Mouse (Mus musculus): Measurements from ENCODE around the gene Coro1a. TPM values are rescaled to one million over a fixed set of nuclear protein-coding genes. Genes with fewer than 3 reads are reported as not detected.

The Coro1a gene
- total RNA-seq, 1 experiment = 4.1 TPM

GRCm38 (mm10) chr7:126657522-126657921, 50.1 kb downstream of the Coro1a start:
- TF ChIP-seq HCFC1 (IDR thresholded peaks at IDR 0.05; ENCODE audit: borderline replicate concordance, insufficient read depth, low read length) (no peak), CHD2 (IDR thresholded peaks at IDR 0.05; ENCODE audit: low read depth, low read length) (no peak), ZC3H11A (IDR thresholded peaks at IDR 0.05; ENCODE audit: borderline replicate concordance, low read depth, low read length) (no peak), MAFK (IDR thresholded peaks at IDR 0.05; ENCODE audit: insufficient read depth, low read depth, low read length) (no peak), ZNF384 (IDR thresholded peaks at IDR 0.05; ENCODE audit: low read depth, low read length) (no peak)
- DNase-seq (ENCODE audit: low read depth, low spot score) = no peak
- no peaks in the 10 kb centered on the region for H3K36me3 ChIP-seq (ENCODE audit: control insufficient read depth, insufficient read depth, low read length, poor library complexity, severe bottlenecking)
- H3K9ac ChIP-seq (ENCODE audit: insufficient read depth, low read depth, low read length, poor library complexity, severe bottlenecking) = no peak overlapping the region
- no peaks in the 10 kb centered on the region for H3K9me3 ChIP-seq (ENCODE audit: control insufficient read depth, insufficient read depth, low read depth, low read length)
- H3K27ac ChIP-seq (ENCODE audit: insufficient read depth, low read depth, low read length, poor library complexity, severe bottlenecking) = no peak overlapping the region
- no peak overlapping the region for H3K4me3 ChIP-seq (ENCODE audit: insufficient read depth in 1 of 2, low read depth in 1 of 2, low read length in 2 of 2, poor library complexity in 1 of 2, severe bottlenecking in 1 of 2)
- in situ Hi-C loops (cut with MboI; ENCODE audit: low sequenced_read_pairs in 2 of 2, unreplicated experiment in 2 of 2) = no loop called here
- H3K4me1 ChIP-seq (ENCODE audit: control insufficient read depth in 2 of 2, insufficient read depth in 2 of 2, low read length in 2 of 2, poor library complexity in 1 of 2) = no peaks in the 10 kb centered on the region

GRCm38 (mm10) chr7:126655695-126656094, 51.9 kb downstream of the Coro1a start:
- Histone ChIP-seq H3K36me3 (ENCODE audit: control insufficient read depth, insufficient read depth, low read length, poor library complexity, severe bottlenecking) (no peaks in the 10 kb centered on the region), H3K27ac (ENCODE audit: insufficient read depth, low read depth, low read length, poor library complexity, severe bottlenecking) (no peak overlapping the region), H3K4me3 (ENCODE audit: insufficient read depth in 1 of 2, low read depth in 1 of 2, low read length in 2 of 2, poor library complexity in 1 of 2, severe bottlenecking in 1 of 2) (no peak overlapping the region), H3K4me1 (ENCODE audit: control insufficient read depth in 2 of 2, insufficient read depth in 2 of 2, low read length in 2 of 2, poor library complexity in 1 of 2) (no peaks in the 10 kb centered on the region), H3K9me3 (ENCODE audit: control insufficient read depth, insufficient read depth, low read depth, low read length) (no peaks in the 10 kb centered on the region), H3K9ac (ENCODE audit: insufficient read depth, low read depth, low read length, poor library complexity, severe bottlenecking) (no peak overlapping the region)
- in situ Hi-C loops (cut with MboI; ENCODE audit: low sequenced_read_pairs in 2 of 2, unreplicated experiment in 2 of 2) = no loop called here
- DNase-seq (ENCODE audit: low read depth, low spot score) = no peak
- no peak for TF ChIP-seq HCFC1 (IDR thresholded peaks at IDR 0.05; ENCODE audit: borderline replicate concordance, insufficient read depth, low read length)

- H3K27ac ChIP-seq (ENCODE audit: insufficient read depth, low read depth, low read length, poor library complexity, severe bottlenecking) = no peak overlapping the region
- in situ Hi-C loops (cut with MboI; ENCODE audit: low sequenced_read_pairs in 2 of 2, unreplicated experiment in 2 of 2) = no loop called here
- H3K36me3 ChIP-seq (ENCODE audit: control insufficient read depth, insufficient read depth, low read length, poor library complexity, severe bottlenecking) = no peaks in the 10 kb centered on the region
- H3K4me1 ChIP-seq (ENCODE audit: control insufficient read depth in 2 of 2, insufficient read depth in 2 of 2, low read length in 2 of 2, poor library complexity in 1 of 2) = no peaks in the 10 kb centered on the region
- no peak overlapping the region for H3K9ac ChIP-seq (ENCODE audit: insufficient read depth, low read depth, low read length, poor library complexity, severe bottlenecking)
- no peaks in the 10 kb centered on the region for H3K9me3 ChIP-seq (ENCODE audit: control insufficient read depth, insufficient read depth, low read depth, low read length)
- DNase-seq (ENCODE audit: low read depth, low spot score) = no peak
- H3K4me3 ChIP-seq (ENCODE audit: insufficient read depth in 1 of 2, low read depth in 1 of 2, low read length in 2 of 2, poor library complexity in 1 of 2, severe bottlenecking in 1 of 2) = no peak overlapping the region
- TF ChIP-seq ZNF384 (IDR thresholded peaks at IDR 0.05; ENCODE audit: low read depth, low read length) (no peak), MAFK (IDR thresholded peaks at IDR 0.05; ENCODE audit: insufficient read depth, low read depth, low read length) (peak; percentile 85)
These were observed 53.6 kb downstream of the Coro1a start for GRCm38 (mm10) chr7:126653991-126654390.

GRCm38 (mm10) chr7:126650852-126651251, 56.7 kb downstream of the Coro1a start:
- no peak for DNase-seq (ENCODE audit: low read depth, low spot score)
- no peaks in the 10 kb centered on the region for H3K9me3 ChIP-seq (ENCODE audit: control insufficient read depth, insufficient read depth, low read depth, low read length)
- no peak overlapping the region for H3K4me3 ChIP-seq (ENCODE audit: insufficient read depth in 1 of 2, low read depth in 1 of 2, low read length in 2 of 2, poor library complexity in 1 of 2, severe bottlenecking in 1 of 2)
- H3K27ac ChIP-seq (ENCODE audit: insufficient read depth, low read depth, low read length, poor library complexity, severe bottlenecking) = no peak overlapping the region
- no peak overlapping the region for H3K9ac ChIP-seq (ENCODE audit: insufficient read depth, low read depth, low read length, poor library complexity, severe bottlenecking)
- TF ChIP-seq ZNF384 (IDR thresholded peaks at IDR 0.05; ENCODE audit: low read depth, low read length) (no peak), CHD2 (IDR thresholded peaks at IDR 0.05; ENCODE audit: low read depth, low read length) (no peak), HCFC1 (IDR thresholded peaks at IDR 0.05; ENCODE audit: borderline replicate concordance, insufficient read depth, low read length) (no peak), MAFK (IDR thresholded peaks at IDR 0.05; ENCODE audit: insufficient read depth, low read depth, low read length) (no peak), ZC3H11A (IDR thresholded peaks at IDR 0.05; ENCODE audit: borderline replicate concordance, low read depth, low read length) (no peak)
- in situ Hi-C loops (cut with MboI; ENCODE audit: low sequenced_read_pairs in 2 of 2, unreplicated experiment in 2 of 2) = no loop called here
- peaks cover 0 to 3% of the 10 kb centered on the region in 2 experiments; a peak in 2 of 4 replicates for H3K4me1 ChIP-seq (ENCODE audit: control insufficient read depth in 2 of 2, insufficient read depth in 2 of 2, low read length in 2 of 2, poor library complexity in 1 of 2)
- H3K36me3 ChIP-seq (ENCODE audit: control insufficient read depth, insufficient read depth, low read length, poor library complexity, severe bottlenecking) = no peaks in the 10 kb centered on the region

Other genes with a start within 250 kb of the Coro1a start
- 0.11 and 0.27 TPM in 2 replicates for gene Atp2a1, start 244.7 kb downstream of the Coro1a start, total RNA-seq (2012; rRNA removed)
- 20.3 and 22.5 TPM in 2 replicates for gene Sh2b1, start 232.4 kb downstream of the Coro1a start, total RNA-seq (2012; rRNA removed)
- 125 and 133 TPM in 2 replicates for gene Tufm, start 220.4 kb downstream of the Coro1a start, total RNA-seq (2012; rRNA removed)
- 72.3 and 80.1 TPM in 2 replicates for gene Atxn2l, start 204.3 kb downstream of the Coro1a start, total RNA-seq (2012; rRNA removed)
- 257 and 289 TPM in 2 replicates for gene Eif3c, start 141.4 kb downstream of the Coro1a start, total RNA-seq (2012; rRNA removed)
- 2.3 and 2.6 TPM in 2 replicates for gene Apobr, start 122.8 kb downstream of the Coro1a start, total RNA-seq (2012; rRNA removed)
- gene Cln3, start 122.0 kb downstream of the Coro1a start, total RNA-seq (2012; rRNA removed) = 35.1 and 61.6 TPM in 2 replicates
- gene Il27, start 112.8 kb downstream of the Coro1a start, total RNA-seq (2012; rRNA removed) = not detected in 2 replicates
- 16.4 and 20.4 TPM in 2 replicates for gene Nupr1, start 76.9 kb downstream of the Coro1a start, total RNA-seq (2012; rRNA removed)
- 35.8 and 55.3 TPM in 2 replicates for gene Sgf29, start 58.5 kb downstream of the Coro1a start, total RNA-seq (2012; rRNA removed)
- 0.22 TPM in 1 of 2 replicates, not detected in the other for gene Sult1a1, start 31.4 kb downstream of the Coro1a start, total RNA-seq (2012; rRNA removed)
- gene Bola2, start 12.4 kb downstream of the Coro1a start, total RNA-seq (2012; rRNA removed) = 187 and 246 TPM in 2 replicates
- gene Slx1b, start 12.0 kb downstream of the Coro1a start, total RNA-seq (2012; rRNA removed) = 22.3 and 27.7 TPM in 2 replicates
- gene Mapk3, start 51.8 kb upstream of the Coro1a start, total RNA-seq (2012; rRNA removed) = 31.1 and 42.1 TPM in 2 replicates
- 4.0 and 5.9 TPM in 2 replicates for gene Gdpd3, start 58.5 kb upstream of the Coro1a start, total RNA-seq (2012; rRNA removed)
- 19.4 and 20.8 TPM in 2 replicates for gene Ypel3, start 69.2 kb upstream of the Coro1a start, total RNA-seq (2012; rRNA removed)
- 0.89 and 1.7 TPM in 2 replicates for gene Tbx6, start 73.7 kb upstream of the Coro1a start, total RNA-seq (2012; rRNA removed)
- gene Ppp4c, start 84.7 kb upstream of the Coro1a start, total RNA-seq (2012; rRNA removed) = 260 and 291 TPM in 2 replicates
- gene Fam57b, start 89.9 kb upstream of the Coro1a start, total RNA-seq (2012; rRNA removed) = 1.9 and 2.5 TPM in 2 replicates
- not detected in 2 replicates for gene 4930451I11Rik, start 123.9 kb upstream of the Coro1a start, total RNA-seq (2012; rRNA removed)
- gene Doc2a, start 139.6 kb upstream of the Coro1a start, total RNA-seq (2012; rRNA removed) = 5.5 and 7.7 TPM in 2 replicates
- gene Hirip3, start 154.2 kb upstream of the Coro1a start, total RNA-seq (2012; rRNA removed) = 99.7 and 111 TPM in 2 replicates
- gene Ino80e, start 154.6 kb upstream of the Coro1a start, total RNA-seq (2012; rRNA removed) = 68.7 and 78.7 TPM in 2 replicates
- gene Taok2, start 176.9 kb upstream of the Coro1a start, total RNA-seq (2012; rRNA removed) = 42.3 and 57.2 TPM in 2 replicates
- gene Tmem219, start 215.1 kb upstream of the Coro1a start, total RNA-seq (2012; rRNA removed) = 14.7 and 25.6 TPM in 2 replicates
- 13.2 and 16.2 TPM in 2 replicates for gene Kctd13, start 221.1 kb upstream of the Coro1a start, total RNA-seq (2012; rRNA removed)
- gene Asphd1, start 241.8 kb upstream of the Coro1a start, total RNA-seq (2012; rRNA removed) = 1.0 and 2.0 TPM in 2 replicates
- gene Sez6l2, start 242.8 kb upstream of the Coro1a start, total RNA-seq (2012; rRNA removed) = 0.80 and 2.0 TPM in 2 replicates